Mouse (Mus musculus) Muller cell, postnatal 12 days (primary cell): Measurements from ENCODE around the gene Krtap17-1.
A peak's percentile ranks its signal among the peaks of the same experiment; 100 is the strongest.

Experiments
- DNase-seq: peaks from one replicate; pipeline ENCODE4 v3.0.0-alpha.2; 2015; ENCODE audit errors: inconsistent ontology term

Krtap17-1 gene

GRCm38 (mm10) chr11:99993620-99994383, at the start of gene Krtap17-1:
Krtap17-1 (minus strand) TSS chr11:99993994.
- DNase-seq: no peak

- DNase-seq: no peak
Measured at GRCm38 (mm10) chr11:100041454-100041853, 47.7 kb upstream of the Krtap17-1 start, which contains the start of gene Krt34. Krt34 (minus strand) TSS chr11:100041554.

DNA sequence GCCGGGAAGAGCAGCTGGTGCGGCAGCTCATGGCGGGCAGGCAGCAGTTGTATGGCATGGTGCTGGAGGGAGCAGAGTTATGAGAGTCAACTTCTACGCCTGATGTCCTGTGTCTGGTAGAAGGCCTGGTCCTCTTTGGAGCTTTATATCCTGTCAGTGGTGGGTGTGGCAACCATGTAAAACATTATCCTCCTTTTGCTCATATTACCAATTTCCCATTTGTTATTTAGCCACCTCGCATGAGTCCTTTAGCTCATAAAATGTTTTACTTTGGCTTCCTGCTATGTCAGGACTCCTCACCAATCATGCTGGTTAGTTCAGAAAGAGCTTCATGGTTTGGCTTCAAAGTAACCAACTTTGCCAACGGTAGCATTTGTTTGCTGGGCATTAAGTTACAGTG, 36.0 kb upstream of the Krtap17-1 start, which contains the start of gene Krt33b:
Gene Krt33b, minus strand, starts transcription at position 101 of the 400 bp plus-strand sequence.
- no peak for DNase-seq

DNA sequence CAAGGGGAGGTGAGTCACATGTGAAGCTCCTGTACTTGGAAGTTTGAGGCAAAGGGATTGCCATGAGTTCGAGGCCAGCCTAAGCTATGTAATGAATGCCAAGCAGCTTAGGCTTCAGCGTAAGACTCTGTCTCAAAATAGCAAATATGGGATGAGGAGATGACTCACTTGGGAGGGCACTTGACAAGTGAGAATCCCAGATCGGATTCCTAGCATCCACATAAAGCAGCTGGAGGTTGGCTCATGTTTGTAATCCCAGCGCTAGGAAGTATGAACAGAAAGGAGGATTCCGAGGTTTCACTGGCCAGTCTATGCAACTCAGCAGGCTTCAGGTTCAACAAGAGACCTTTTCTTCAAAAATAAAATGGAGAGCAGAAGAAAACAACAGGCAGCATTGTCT, 27.6 kb upstream of the Krtap17-1 start:
- no peak for DNase-seq

- DNase-seq: no peak
Measured at GRCm38 (mm10) chr11:100019466-100019865, 25.7 kb upstream of the Krtap17-1 start.

GRCm38 (mm10) chr11:100016112-100016511, 22.3 kb upstream of the Krtap17-1 start, which contains the start of gene Krt33a:
Krt33a (minus strand) TSS chr11:100016212.
- DNase-seq: no peak

- peak; percentile 64 for DNase-seq
Measured at GRCm38 (mm10) chr11:100013691-100014171, 19.9 kb upstream of the Krtap17-1 start.

- no peak for DNase-seq
Measured at GRCm38 (mm10) chr11:100010682-100011081, 16.9 kb upstream of the Krtap17-1 start.

DNA sequence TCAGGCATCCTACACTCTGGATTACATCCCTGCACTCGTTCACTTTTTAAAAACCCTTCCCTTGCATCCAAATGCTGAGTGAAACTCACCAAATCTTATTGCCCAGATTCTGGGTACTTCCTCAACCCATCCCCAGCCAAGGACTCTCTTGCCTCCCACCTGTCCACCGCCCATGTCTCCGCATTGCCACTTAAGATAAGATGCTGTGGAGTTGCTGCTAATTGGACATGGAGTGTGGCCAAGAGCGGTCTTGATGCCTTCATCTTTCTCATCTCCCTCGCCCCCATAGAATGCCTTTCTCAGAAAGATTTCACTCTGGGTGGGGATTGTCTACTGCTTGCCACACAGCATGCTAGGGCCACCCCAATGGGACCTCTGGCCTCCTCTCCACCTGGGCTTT, 14.5 kb upstream of the Krtap17-1 start:
- no peak for DNase-seq

GRCm38 (mm10) chr11:100006624-100007023, 12.8 kb upstream of the Krtap17-1 start:
- no peak for DNase-seq

DNA sequence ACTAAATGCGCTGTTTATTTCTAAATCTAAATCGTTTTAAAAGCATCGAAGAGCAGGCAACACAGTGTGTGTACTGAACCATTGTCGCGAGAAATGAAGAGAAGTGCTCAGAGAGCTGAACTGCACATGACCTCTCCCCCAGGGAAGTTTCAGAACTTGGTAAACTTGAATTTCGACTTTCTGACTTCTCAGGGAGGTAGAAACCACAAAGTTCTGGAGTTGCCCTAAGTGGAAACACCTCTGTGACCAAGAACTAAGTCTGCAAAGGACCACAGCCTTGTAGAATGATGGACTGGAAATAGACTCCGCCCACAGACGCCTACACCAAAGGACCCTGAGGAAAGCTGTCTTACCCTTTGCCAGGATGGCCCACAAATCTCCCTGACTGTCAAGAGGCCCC, 12.1 kb upstream of the Krtap17-1 start:
- no peak for DNase-seq

GRCm38 (mm10) chr11:100004846-100005245, 11.1 kb upstream of the Krtap17-1 start:
- DNase-seq: peak; percentile 30

GRCm38 (mm10) chr11:99999091-99999490, 5.3 kb upstream of the Krtap17-1 start:
- DNase-seq: no peak

DNA sequence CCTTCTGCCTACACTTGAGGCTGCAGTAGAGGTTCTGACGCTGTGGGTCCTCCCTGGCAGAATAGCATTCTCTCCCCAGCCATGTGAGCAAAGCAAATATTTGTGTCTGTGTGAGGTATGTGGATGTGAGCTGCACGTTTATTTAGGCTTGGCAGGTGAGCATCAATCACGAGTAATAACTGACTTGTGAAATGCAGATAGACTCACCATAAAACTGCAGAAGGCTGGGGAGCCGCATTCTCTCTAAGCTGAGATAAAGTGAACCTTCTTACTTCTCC, 529 bp upstream of the Krtap17-1 start:
- no peak for DNase-seq

- no peak for DNase-seq
Measured at GRCm38 (mm10) chr11:99990571-99990970, 3.2 kb downstream of the Krtap17-1 start.

DNA sequence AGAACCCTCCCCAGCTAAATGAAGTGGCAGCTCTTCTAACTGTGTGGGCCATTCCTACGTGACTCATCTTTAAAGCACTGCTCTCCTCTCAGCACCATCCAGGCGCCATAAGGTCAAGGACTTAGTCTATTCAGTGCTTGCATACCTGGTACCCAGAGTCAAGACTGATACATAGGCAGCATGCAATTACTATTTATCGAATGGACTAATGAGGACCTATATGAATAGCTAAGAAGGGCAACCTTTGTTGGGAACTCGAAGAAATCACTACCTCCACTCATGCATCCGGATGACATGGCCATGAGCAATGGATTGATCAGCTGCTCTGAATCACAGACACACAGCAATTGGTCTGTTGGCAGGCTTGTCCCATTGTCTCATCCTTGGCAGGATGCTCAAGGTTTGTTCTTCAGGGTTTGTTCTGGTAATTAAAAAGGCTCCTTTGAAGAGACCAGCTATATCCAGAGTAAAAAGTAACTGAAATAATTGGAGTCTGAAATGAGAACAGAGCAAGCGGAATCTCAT, 3.9 kb downstream of the Krtap17-1 start:
- peak; percentile 95 for DNase-seq

- DNase-seq: no peak
Measured at GRCm38 (mm10) chr11:99988530-99988929, 5.3 kb downstream of the Krtap17-1 start.

DNA sequence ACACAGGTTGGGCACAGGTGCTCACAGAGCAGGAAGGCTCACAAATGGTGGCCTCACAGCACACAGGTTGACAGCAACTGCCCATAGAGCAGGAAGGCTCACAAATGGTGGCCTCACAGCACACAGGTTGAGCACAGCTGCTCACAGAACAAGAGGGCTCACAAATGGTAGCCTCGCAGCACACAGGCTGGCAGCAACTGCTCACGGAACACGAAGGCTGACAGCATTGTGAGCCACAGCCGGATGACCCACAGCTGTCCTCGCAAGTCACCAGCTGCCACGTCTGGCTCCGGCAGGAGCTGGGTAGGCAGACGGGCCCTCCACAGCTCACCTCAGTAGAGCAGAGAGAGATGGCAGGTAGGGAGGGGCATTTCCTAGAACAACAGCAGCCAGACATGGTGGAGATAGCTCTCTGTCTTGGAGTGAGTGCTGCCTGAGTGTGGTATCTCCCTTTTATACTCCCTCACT, 7.6 kb downstream of the Krtap17-1 start, which contains the start of gene Krtap16-1:
Gene Krtap16-1, minus strand, starts transcription at position 418 of the 468 bp plus-strand sequence.
- DNase-seq: no peak

GRCm38 (mm10) chr11:99985291-99986092, 8.3 kb downstream of the Krtap17-1 start:
- peak; percentile 64 for DNase-seq

DNA sequence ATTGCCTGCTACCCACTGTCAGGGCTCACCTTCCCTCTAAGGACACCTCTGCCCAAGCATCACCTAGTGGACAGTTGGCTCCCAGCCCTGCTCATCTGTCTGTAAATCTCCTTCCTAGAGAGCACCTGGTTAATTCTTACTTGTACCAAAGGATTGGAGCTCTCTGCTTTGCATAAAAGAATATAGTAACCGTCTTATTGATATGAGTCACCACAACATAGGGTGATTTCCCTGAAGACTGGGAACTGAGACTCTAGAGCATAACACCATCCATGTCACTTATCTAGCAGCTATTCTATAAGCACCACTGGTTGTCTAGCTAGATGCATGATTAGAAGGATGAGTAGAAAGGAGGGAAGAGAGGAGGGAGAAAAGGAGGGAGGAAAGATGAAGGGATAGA, 10.4 kb downstream of the Krtap17-1 start:
- DNase-seq: no peak

GRCm38 (mm10) chr11:99982731-99983130, 11.1 kb downstream of the Krtap17-1 start:
- DNase-seq: no peak

- DNase-seq: no peak
Measured at GRCm38 (mm10) chr11:99978953-99979352, 14.8 kb downstream of the Krtap17-1 start, which contains the start of gene Krtap29-1. Krtap29-1 (minus strand) TSS chr11:99979053.
